Mouse (Mus musculus) MEL (cell line): Measurements from ENCODE around the gene 4430402I18Rik. TPM values are rescaled to one million over a fixed set of nuclear protein-coding genes. Genes with fewer than 3 reads are reported as not detected.

Experiments used
- DNase-seq: peaks from one replicate; pipeline ENCODE4 v3.0.0; 2011; ENCODE audit warnings: low read depth, low spot score
- H3K27ac ChIP-seq: 2 replicates; pipeline ENCODE4 v1.5.1; 2012; ENCODE audit warnings: low read depth, mild to moderate bottlenecking, control low read depth, low read length, moderate library complexity; ENCODE audit not compliant: control insufficient read depth
- H3K27me3 ChIP-seq, 2 experiments: fragments of 150-350 bp in 1 of 2; sonication (generic) in 1 of 2; 2 replicates each; pipeline ENCODE4 v1.6.1; 2012; ENCODE audit warnings: low read length in 2 of 2, mild to moderate bottlenecking in 2 of 2, improper control_type of control experiment in 1 of 2, moderate library complexity in 1 of 2; ENCODE audit not compliant: insufficient read depth in 2 of 2, control insufficient read depth in 1 of 2
- H3K36me3 ChIP-seq, 2 experiments: 2 replicates each; pipeline ENCODE4 v1.6.1; 2012 to 2014; ENCODE audit warnings: low read length in 2 of 2, improper control_type of control experiment in 1 of 2, inconsistent platforms in 1 of 2, mild to moderate bottlenecking in 1 of 2; ENCODE audit not compliant: insufficient read depth in 2 of 2, control insufficient read depth in 1 of 2
- H3K4me1 ChIP-seq, 2 experiments: fragments of 150-350 bp in 1 of 2; sonication (generic) in 1 of 2; 2 replicates each; pipeline ENCODE4 v1.6.1; 2012; ENCODE audit warnings: low read length in 2 of 2, improper control_type of control experiment in 1 of 2, mild to moderate bottlenecking in 1 of 2; ENCODE audit not compliant: insufficient read depth in 2 of 2, control insufficient read depth in 1 of 2
- H3K4me3 ChIP-seq, 2 experiments: fragments of 150-350 bp in 1 of 2; sonication (generic) in 1 of 2; 2 replicates each; pipeline ENCODE4 v1.5.1; 2012; ENCODE audit warnings: low read depth in 2 of 2, low read length in 2 of 2, mild to moderate bottlenecking in 2 of 2, moderate library complexity in 2 of 2, control low read depth in 1 of 2, improper control_type of control experiment in 1 of 2; ENCODE audit not compliant: control insufficient read depth in 1 of 2, insufficient read depth in 1 of 2
- H3K79me2 ChIP-seq: 2 replicates; pipeline ENCODE4 v1.6.1; 2012; ENCODE audit warnings: mild to moderate bottlenecking, low read length, moderate library complexity; ENCODE audit not compliant: control insufficient read depth, poor library complexity, insufficient read depth
- H3K9ac ChIP-seq: 2 replicates; pipeline ENCODE4 v1.6.1; 2012; ENCODE audit warnings: low read depth, mild to moderate bottlenecking, control low read depth, low read length, moderate library complexity; ENCODE audit not compliant: control insufficient read depth, poor library complexity, severe bottlenecking
- H3K9me3 ChIP-seq: fragments of 150-350 bp; sonication (generic); replicated peaks from 2 replicates; pipeline ENCODE4 v1.6.1; 2012; ENCODE audit warnings: mild to moderate bottlenecking, low read length, improper control_type of control experiment, moderate library complexity; ENCODE audit not compliant: insufficient read depth
- BHLHE40 ChIP-seq: IDR thresholded peaks from 2 replicates; pipeline ENCODE4 v1.6.1; 2012; ENCODE audit warnings: low read depth, mild to moderate bottlenecking, inconsistent platforms, low read length, improper control_type of control experiment, borderline replicate concordance
- CHD1 ChIP-seq: IDR thresholded peaks from 2 replicates; pipeline ENCODE4 v1.6.1; 2012; ENCODE audit warnings: low read depth, mild to moderate bottlenecking, inconsistent platforms, low read length, improper control_type of control experiment
- CTCF ChIP-seq, 3 experiments: IDR thresholded peaks in 2 of 3; conservative IDR thresholded peaks in 1 of 3; 2 replicates each; pipeline ENCODE4 v1.5.1; 2011 to 2012; ENCODE audit warnings: low read length in 3 of 3, low read depth in 2 of 3, mild to moderate bottlenecking in 2 of 3, improper control_type of control experiment in 1 of 3, inconsistent platforms in 1 of 3, mixed read lengths in 1 of 3, moderate library complexity in 1 of 3; ENCODE audit not compliant: control insufficient read depth in 1 of 3, insufficient read depth in 1 of 3, poor library complexity in 1 of 3, severe bottlenecking in 1 of 3
- ELF1 ChIP-seq: IDR thresholded peaks from 2 replicates; pipeline ENCODE4 v1.6.1; 2014; ENCODE audit warnings: low read depth, mild to moderate bottlenecking, inconsistent platforms, low read length, improper control_type of control experiment, moderate library complexity
- ETS1 ChIP-seq: IDR thresholded peaks from 2 replicates; pipeline ENCODE4 v1.6.1; 2012; ENCODE audit warnings: low read depth, mild to moderate bottlenecking, inconsistent platforms, low read length, improper control_type of control experiment, moderate library complexity
- GABPA ChIP-seq: IDR thresholded peaks from 2 replicates; pipeline ENCODE4 v1.6.1; 2012; ENCODE audit warnings: low read depth, mild to moderate bottlenecking, inconsistent platforms, low read length, improper control_type of control experiment, moderate library complexity
- MAX ChIP-seq: IDR thresholded peaks from 2 replicates; pipeline ENCODE4 v1.6.1; 2011; ENCODE audit warnings: low read length, improper control_type of control experiment
- MEF2A ChIP-seq: IDR thresholded peaks from 2 replicates; pipeline ENCODE4 v1.6.1; 2014; ENCODE audit warnings: low read depth, mild to moderate bottlenecking, inconsistent platforms, low read length, improper control_type of control experiment; ENCODE audit not compliant: poor library complexity, insufficient replicate concordance, severe bottlenecking; ENCODE audit errors: extremely low read depth
- MXI1 ChIP-seq: IDR thresholded peaks from 2 replicates; pipeline ENCODE4 v1.6.1; 2011; ENCODE audit warnings: mild to moderate bottlenecking, low read depth, low read length, improper control_type of control experiment
- NRF1 ChIP-seq: IDR thresholded peaks from 2 replicates; pipeline ENCODE4 v1.6.1; 2014; ENCODE audit warnings: low read depth, mild to moderate bottlenecking, inconsistent platforms, low read length, improper control_type of control experiment, moderate library complexity; ENCODE audit not compliant: poor library complexity, insufficient read depth, severe bottlenecking
- POLR2AphosphoS2 ChIP-seq: IDR thresholded peaks from 2 replicates; pipeline ENCODE4 v1.6.1; 2011; ENCODE audit warnings: low read length, improper control_type of control experiment
- SIN3A ChIP-seq: IDR thresholded peaks from 2 replicates; pipeline ENCODE4 v1.6.1; 2012; ENCODE audit warnings: low read length, improper control_type of control experiment, inconsistent platforms
- TAL1 ChIP-seq: IDR thresholded peaks from 2 replicates; pipeline ENCODE4 v1.6.1; 2012; ENCODE audit warnings: mild to moderate bottlenecking, inconsistent platforms, low read length, moderate library complexity, mixed read lengths
- TBP ChIP-seq: IDR thresholded peaks from 2 replicates; pipeline ENCODE4 v1.8.0; 2011; ENCODE audit warnings: low read depth, low read length, improper control_type of control experiment
- TCF12 ChIP-seq: IDR thresholded peaks from 2 replicates; pipeline ENCODE4 v1.6.1; 2014; ENCODE audit warnings: low read depth, mild to moderate bottlenecking, inconsistent platforms, low read length, improper control_type of control experiment, moderate library complexity
- USF2 ChIP-seq, 2 experiments: IDR thresholded peaks; 2 replicates each; pipeline ENCODE4 v1.6.1; 2011 to 2012; ENCODE audit warnings: improper control_type of control experiment in 2 of 2, low read length in 2 of 2, borderline replicate concordance in 1 of 2, inconsistent platforms in 1 of 2, low read depth in 1 of 2, mild to moderate bottlenecking in 1 of 2; ENCODE audit not compliant: insufficient read depth in 1 of 2
- ZKSCAN1 ChIP-seq: IDR thresholded peaks from 2 replicates; pipeline ENCODE4 v1.6.1; 2012; ENCODE audit warnings: low read depth, mild to moderate bottlenecking, inconsistent platforms, low read length, improper control_type of control experiment, moderate library complexity
- ZMIZ1 ChIP-seq: IDR thresholded peaks from 2 replicates; pipeline ENCODE4 v1.6.1; 2012; ENCODE audit warnings: low read depth, mild to moderate bottlenecking, inconsistent platforms, low read length, improper control_type of control experiment, moderate library complexity
- ZNF384 ChIP-seq: IDR thresholded peaks from 2 replicates; pipeline ENCODE4 v1.6.1; 2012; ENCODE audit warnings: low read depth, mild to moderate bottlenecking, inconsistent platforms, low read length, improper control_type of control experiment
- polyA plus RNA-seq, 2 experiments: library from polyadenylated mRNA; stranded (reverse) in 1 of 2; unstranded in 1 of 2; fragments of >175 nt in 1 of 2; fragments of >200 nt in 1 of 2; gene quantifications; 2 replicates each; pipeline versions ENCODE4 v1.2.1 to v1.2.4; 2012; ENCODE audit warnings: low replicate concordance in 2 of 2, low read depth in 1 of 2; ENCODE audit not compliant: insufficient read length in 2 of 2, insufficient read depth in 1 of 2, missing spikeins in 1 of 2
- total RNA-seq: library from RNA; depleted of rRNA; stranded (reverse); fragments of 300-350 nt; gene quantifications from 2 replicates; pipeline ENCODE4 v1.2.3, GENCODE M21; 2012

The 4430402I18Rik gene
- total and polyA plus RNA-seq, 3 experiments = not detected

- H3K4me1 ChIP-seq = no peaks in the 10 kb centered on the region
- H3K4me3 ChIP-seq = no peak overlapping the region
These were observed 51.9 kb downstream of the 4430402I18Rik start for GRCm38 (mm10) chr19:28915602-28916250.

DNA sequence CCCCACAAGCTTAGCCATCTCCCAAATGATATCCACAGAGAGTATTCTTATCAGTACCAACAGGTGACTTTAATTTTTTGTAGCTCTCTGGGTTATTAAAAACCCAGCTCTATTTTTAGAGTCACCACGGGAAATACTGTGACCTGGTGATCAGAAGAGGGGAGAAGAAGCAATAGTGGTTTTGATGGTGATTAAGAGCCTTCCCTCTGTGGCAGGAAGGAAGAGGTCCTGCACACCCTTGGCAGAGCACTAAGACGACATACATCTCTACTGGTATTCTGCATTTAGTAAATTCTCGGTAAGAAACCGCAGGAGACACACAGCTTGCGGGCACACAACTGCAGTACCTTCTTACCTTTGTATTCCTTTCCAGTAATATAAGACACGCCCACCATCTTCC, 53.0 kb downstream of the 4430402I18Rik start:
- no peaks in the 10 kb centered on the region for H3K79me2 ChIP-seq
- H3K27ac ChIP-seq = no peak overlapping the region
- no peak overlapping the region for H3K9ac ChIP-seq
- TF ChIP-seq GABPA (no peak), POLR2AphosphoS2 (no peak), TAL1 (no peak), SIN3A (no peak), ZKSCAN1 (no peak), CHD1 (no peak), TCF12 (no peak), BHLHE40 (no peak), MAX (no peak), MXI1 (no peak), USF2 (IDR thresholded peaks at IDR 0.05; ENCODE audit: borderline replicate concordance in 1 of 2, insufficient read depth in 1 of 2, low read depth in 1 of 2, low read length in 2 of 2) (no peak), ETS1 (no peak), ZMIZ1 (no peak), CTCF (IDR thresholded peaks at IDR 0.05 in 2 of 3, conservative IDR thresholded peaks at IDR 0.05 in 1 of 3; ENCODE audit: control insufficient read depth in 1 of 3, insufficient read depth in 1 of 3, low read depth in 2 of 3, low read length in 3 of 3, poor library complexity in 1 of 3, severe bottlenecking in 1 of 3) (no peak), ELF1 (no peak), TBP (no peak), NRF1 (no peak)
- H3K36me3 ChIP-seq = no peaks in the 10 kb centered on the region
- H3K4me3 ChIP-seq = no peak overlapping the region
- no peak for DNase-seq
- H3K9me3 ChIP-seq = no peaks in the 10 kb centered on the region
- H3K4me1 ChIP-seq = no peaks in the 10 kb centered on the region
- H3K27me3 ChIP-seq = no peaks in the 10 kb centered on the region; a peak in 1 of 4 replicates

More at GRCm38 (mm10) chr19:28915602-28916250, 51.9 kb downstream of the 4430402I18Rik start:
- DNase-seq = no peak
- Histone ChIP-seq H3K9ac (no peak overlapping the region), H3K79me2 (no peaks in the 10 kb centered on the region), H3K9me3 (no peaks in the 10 kb centered on the region), H3K27me3 (no peaks in the 10 kb centered on the region; a peak in 2 of 4 replicates), H3K27ac (no peak overlapping the region)
- TF ChIP-seq ZKSCAN1 = no peak
- TF ChIP-seq POLR2AphosphoS2 = no peak
- no peak for TF ChIP-seq MEF2A
- no peak for TF ChIP-seq ZNF384
- TF ChIP-seq ETS1 = no peak
- no peak for TF ChIP-seq CHD1
- TF ChIP-seq, all 39 proteins: peak for 0
- no peaks in the 10 kb centered on the region for H3K36me3 ChIP-seq
